ENCODE assay signal across 9 mouse cellular contexts in the genomic region with DNA sequence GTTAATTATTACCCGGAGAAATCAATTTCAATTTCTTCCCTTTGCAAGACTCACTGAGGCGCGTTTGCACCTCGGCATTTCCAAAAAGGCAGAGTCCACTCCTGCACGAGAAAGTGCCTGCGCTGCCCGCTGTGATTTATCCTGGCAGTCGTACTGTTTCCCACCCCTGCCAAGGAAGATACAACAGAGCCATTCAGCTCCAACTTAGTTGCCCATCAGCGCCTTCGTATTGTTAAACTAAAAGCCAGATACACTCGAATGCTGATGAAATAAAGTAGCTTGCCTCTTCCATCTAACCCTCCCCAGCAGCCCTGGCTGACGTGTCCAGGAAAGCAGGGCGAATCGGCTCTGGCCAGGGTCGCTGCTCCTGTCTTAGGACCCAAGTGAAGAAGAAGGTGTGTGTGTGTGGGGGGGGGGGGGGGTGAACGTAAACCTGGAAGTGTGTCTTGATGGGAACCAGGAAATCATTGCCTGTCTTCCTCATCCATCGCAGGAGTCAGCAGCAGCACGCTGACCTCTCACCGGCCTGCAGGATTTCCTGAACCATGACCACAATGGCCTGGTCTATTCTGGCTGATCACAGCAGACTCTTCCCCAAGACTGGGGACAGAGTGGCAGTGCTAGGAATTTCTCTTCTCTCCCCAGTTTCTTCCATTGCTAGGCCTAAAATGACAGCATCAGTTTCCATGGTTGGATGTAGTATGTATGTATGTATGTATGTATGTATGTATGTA.
DNase-seq lines count a peak whose midpoint lies in the region; ATAC-seq and TF ChIP-seq lines count a peak whose summit lies in the region.
"Had no signal": no experiment of that assay in that cellular context is flagged by ENCODE, and none has a peak within 500 bp of the region (broad histone marks: within the 10 kb centered on the region; RNA-seq: fewer than 3 reads in every experiment).

No protein-coding gene starts in this region.

- no peaks in the 10 kb centered on the region for H3K27me3 ChIP-seq in liver, postnatal 0 days (ENCODE audit: insufficient read depth, low read length)
- peaks cover 4% of the 10 kb centered on the region for H3K27me3 ChIP-seq in forebrain, embryonic 16.5 days (replicated peaks; ENCODE audit: control insufficient read depth, insufficient read depth, low read length)
- H3K27me3 ChIP-seq in kidney, embryonic 16.5 days (ENCODE audit: insufficient read depth, low read length), result no peaks in the 10 kb centered on the region
- H3K27me3 ChIP-seq: lung, embryonic 15.5 days had no signal

- no peak for DNase-seq in liver, postnatal 0 days
- DNase-seq in liver, result no peak
- DNase-seq in retina, postnatal 1 day, result peak; percentile 69
- no peak for DNase-seq in testis, postnatal 14 days (ENCODE audit: low spot score)
- DNase-seq in gastrocnemius, postnatal 4 days (ENCODE audit: low spot score in 2 of 2), result no peak

- H3K4me3 ChIP-seq in liver, postnatal 0 days (ENCODE audit: low read depth, low read length), result no peak overlapping the region
- H3K4me3 ChIP-seq in forebrain, embryonic 16.5 days (replicated peaks; ENCODE audit: low read length), result no peak overlapping the region
- H3K4me3 ChIP-seq in kidney, embryonic 16.5 days (ENCODE audit: low read length), result no peak overlapping the region
- H3K4me3 ChIP-seq: lung, embryonic 15.5 days had no signal

- ATAC-seq in liver, postnatal 0 days, result 0 out of 2 replicates have a peak, but pooled peaks have one; percentile 25
- ATAC-seq in forebrain, embryonic 16.5 days, result no peak
- peak; percentile 49; the same call in 1 of the 2 replicates for ATAC-seq in kidney, embryonic 16.5 days (ENCODE audit: low FRiP score, low TSS enrichment)
- no peak for ATAC-seq in erythroid progenitor cell, adult 5-6 weeks (replicated peaks; ENCODE audit: low FRiP score, poor library complexity, severe bottlenecking)

- TF ChIP-seq EP300 in liver, postnatal 0 days (IDR thresholded peaks at IDR 0.05; ENCODE audit: low read depth), result no peak

- peaks cover 18% of the 10 kb centered on the region for H3K4me1 ChIP-seq in liver, postnatal 0 days (ENCODE audit: insufficient read depth)
- peaks cover 34% of the 10 kb centered on the region for H3K4me1 ChIP-seq in forebrain, embryonic 16.5 days (replicated peaks; ENCODE audit: control insufficient read depth, insufficient read depth, low read length)
- peaks cover 15% of the 10 kb centered on the region; the same call in 1 of the 2 replicates for H3K4me1 ChIP-seq in kidney, embryonic 16.5 days (ENCODE audit: insufficient read depth, low read length)

- peak overlapping the region; percentile 51 for H3K4me2 ChIP-seq in liver, postnatal 0 days (ENCODE audit: low read depth, low read length)
- H3K4me2 ChIP-seq in forebrain, embryonic 16.5 days (ENCODE audit: low read length), result 0 out of 2 replicates have a peak overlapping the region, but pooled peaks have one; percentile 1
- H3K4me2 ChIP-seq in kidney, embryonic 16.5 days (replicated peaks; ENCODE audit: low read depth, low read length), result peak overlapping the region; percentile 26
- H3K4me2 ChIP-seq: lung, embryonic 15.5 days had no signal

- H3K9ac ChIP-seq in liver, postnatal 0 days (replicated peaks), result no peak overlapping the region
- H3K9ac ChIP-seq in forebrain, embryonic 16.5 days (replicated peaks; ENCODE audit: low read depth, low read length), result no peak overlapping the region
- no peak overlapping the region for H3K9ac ChIP-seq in kidney, embryonic 16.5 days (replicated peaks; ENCODE audit: low read length)
- H3K9ac ChIP-seq: lung, embryonic 15.5 days had no signal

- H3K36me3 ChIP-seq in liver, postnatal 0 days (replicated peaks; ENCODE audit: insufficient read depth, low read length), result no peaks in the 10 kb centered on the region
- H3K36me3 ChIP-seq in forebrain, embryonic 16.5 days (ENCODE audit: control insufficient read depth, insufficient read depth), result no peaks in the 10 kb centered on the region
- no peaks in the 10 kb centered on the region for H3K36me3 ChIP-seq in kidney, embryonic 16.5 days (ENCODE audit: insufficient read depth, low read length)
- H3K36me3 ChIP-seq: lung, embryonic 15.5 days had no signal

- H3K27ac ChIP-seq in liver, postnatal 0 days (ENCODE audit: low read depth), result peak overlapping the region; percentile 2; the same call in 1 of the 2 replicates
- no peak overlapping the region for H3K27ac ChIP-seq in forebrain, embryonic 16.5 days (ENCODE audit: low read length)
- H3K27ac ChIP-seq in kidney, embryonic 16.5 days (ENCODE audit: low read length), result no peak overlapping the region
- H3K27ac ChIP-seq: lung, embryonic 15.5 days had no signal

- H3K9me3 ChIP-seq in liver, postnatal 0 days (ENCODE audit: low read length), result no peaks in the 10 kb centered on the region; the same call in 1 of the 2 replicates
- H3K9me3 ChIP-seq in forebrain, embryonic 16.5 days (ENCODE audit: control insufficient read depth, low read length), result no peaks in the 10 kb centered on the region
- peaks cover 6% of the 10 kb centered on the region; the same call in 1 of the 2 replicates for H3K9me3 ChIP-seq in kidney, embryonic 16.5 days (ENCODE audit: low read length)

- 57% methylated on average over 19 of the region's 19 CpGs for WGBS in liver, postnatal 0 days (ENCODE audit: insufficient replicate concordance)
- 19% methylated on average over 19 of the region's 19 CpGs for WGBS in forebrain, embryonic 16.5 days
- WGBS in kidney, embryonic 16.5 days, result 46% methylated on average over 19 of the region's 19 CpGs

- TF ChIP-seq CTCF in liver, postnatal 0 days (IDR thresholded peaks at IDR 0.05; ENCODE audit: low read depth), result no peak

Comparison
In these comparisons a context has a peak if more than half of its experiments do, and no peak if none do; other contexts are left out.
1. ATAC-seq: peak in liver, postnatal 0 days (single experiment) and kidney, embryonic 16.5 days (single experiment); none in forebrain, embryonic 16.5 days (single experiment) and erythroid progenitor cell, adult 5-6 weeks (single experiment).
2. H3K4me2 ChIP-seq: peak in every context shown above with its lines; median percentile 51 in liver, postnatal 0 days; 26 in kidney, embryonic 16.5 days; 1 in forebrain, embryonic 16.5 days.